Mouse (Mus musculus) liver, adult (tissue): ENCODE results near the gene Pkib.

Experiments
- GATA4 ChIP-seq: IDR thresholded peaks from 2 replicates; pipeline ENCODE4 v1.6.1; 2014; ENCODE audit warnings: mild to moderate bottlenecking, low read length; ENCODE audit not compliant: insufficient replicate concordance

Gene Pkib

GRCm38 (mm10) chr10:57631896-57632867 is at the start of gene Pkib:
Gene Pkib (plus strand): TSS chr10:57631981.
- TF ChIP-seq GATA4 = no peak

DNA sequence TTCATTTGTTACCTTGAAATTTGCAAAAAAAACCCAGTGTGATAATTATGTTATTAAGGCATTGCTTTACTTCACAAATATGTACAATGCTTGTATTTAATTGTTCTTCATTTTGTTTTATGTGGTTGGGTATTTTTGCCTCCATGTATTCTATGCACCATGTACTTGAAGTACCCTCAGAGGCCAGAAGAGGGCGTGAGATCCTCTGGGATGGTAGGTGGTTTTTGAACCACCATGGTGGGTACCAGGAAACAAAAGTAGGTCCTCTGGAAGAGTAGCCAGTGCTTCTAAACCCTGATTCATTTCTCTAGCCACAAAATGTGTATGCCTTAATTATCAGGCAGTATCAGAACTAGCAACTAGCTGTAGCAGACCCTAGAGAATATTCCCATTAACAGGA is 47.9 kb upstream of the Pkib start:
- TF ChIP-seq GATA4 = no peak

- TF ChIP-seq GATA4 = no peak
Measured at GRCm38 (mm10) chr10:57594266-57594665, 37.5 kb upstream of the Pkib start.

DNA sequence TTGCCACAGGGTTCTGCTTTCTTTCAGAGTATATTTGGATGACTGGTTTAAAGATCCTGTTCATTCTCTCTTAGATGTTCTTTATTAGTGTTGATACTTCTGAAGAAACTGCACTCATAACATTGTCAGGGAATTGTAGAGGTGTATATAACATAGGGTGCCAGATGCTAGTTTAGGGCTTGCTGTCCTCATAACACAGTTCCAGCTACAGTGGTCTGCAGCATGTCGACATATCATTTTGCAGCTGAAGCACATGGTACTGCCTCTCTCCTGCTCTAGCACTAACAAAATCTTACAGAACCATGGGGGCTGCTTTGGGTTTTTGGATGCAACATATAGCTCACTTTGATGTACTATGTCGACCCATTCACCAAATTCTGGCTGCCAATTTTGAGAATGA is 34.6 kb upstream of the Pkib start:
- no peak for TF ChIP-seq GATA4

DNA sequence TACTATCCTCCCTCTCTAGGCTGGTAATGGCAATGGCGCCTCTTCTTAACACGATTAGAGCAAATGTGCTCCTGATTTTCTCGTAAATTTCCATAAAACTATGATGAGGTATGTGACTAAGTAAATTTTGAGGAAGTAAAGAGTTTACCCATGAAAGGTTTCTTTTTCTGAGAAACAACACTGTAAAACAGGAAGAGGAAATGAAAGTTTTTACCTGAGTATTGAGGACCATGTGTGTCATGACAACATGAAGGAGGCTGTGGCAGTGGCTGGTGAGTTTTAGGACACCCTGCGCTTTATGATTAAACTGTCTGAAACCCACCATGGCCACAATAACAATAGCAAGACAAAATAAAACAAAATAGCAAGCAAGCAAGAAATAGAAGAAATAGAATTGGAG is 28.8 kb upstream of the Pkib start:
- TF ChIP-seq GATA4 = no peak

GRCm38 (mm10) chr10:57623311-57623710 is 8.5 kb upstream of the Pkib start:
- no peak for TF ChIP-seq GATA4

GRCm38 (mm10) chr10:57627773-57628172 is 4.0 kb upstream of the Pkib start:
- TF ChIP-seq GATA4 = no peak

DNA sequence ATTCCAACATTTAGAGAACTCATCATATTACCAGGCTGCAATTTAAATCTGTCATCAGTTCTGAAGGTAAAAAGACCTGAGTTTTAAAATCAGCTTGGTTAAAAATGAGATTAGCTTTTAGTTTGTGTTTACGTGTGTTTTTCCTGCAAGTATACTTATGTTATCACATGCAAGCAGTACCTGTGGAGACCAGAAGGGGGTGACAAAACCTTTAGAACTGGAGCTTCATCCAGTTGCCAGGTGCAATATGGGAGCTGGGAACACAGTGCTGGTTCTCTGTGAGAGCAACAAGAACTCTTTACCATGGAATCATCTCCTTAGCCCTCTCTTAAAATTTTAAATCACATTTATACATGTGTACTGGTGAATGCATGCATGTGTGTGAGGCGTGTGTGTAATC is 1.2 kb upstream of the Pkib start:
- TF ChIP-seq GATA4 = no peak

- TF ChIP-seq GATA4 = no peak
Measured at GRCm38 (mm10) chr10:57632868-57633240, 1.1 kb downstream of the Pkib start.

DNA sequence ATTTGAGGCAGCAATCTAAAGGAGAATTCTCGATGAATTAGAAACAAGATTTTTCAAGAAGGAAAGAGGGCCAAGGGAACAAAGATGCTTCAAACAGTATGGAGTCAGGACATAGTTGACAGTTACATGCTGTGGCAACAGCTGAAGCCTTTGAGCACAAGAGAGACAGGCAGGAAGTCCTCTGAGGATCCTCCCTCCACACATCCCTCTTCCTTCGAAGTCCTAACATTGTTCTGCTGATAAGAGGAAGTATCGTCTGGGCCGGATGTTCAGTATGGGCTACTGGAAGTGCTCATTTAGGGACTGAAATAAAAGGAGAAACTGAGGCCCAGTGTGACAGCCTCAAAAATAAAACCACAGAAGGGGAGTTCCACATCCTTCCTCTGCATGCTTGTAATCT is 5.2 kb downstream of the Pkib start:
- no peak for TF ChIP-seq GATA4

DNA sequence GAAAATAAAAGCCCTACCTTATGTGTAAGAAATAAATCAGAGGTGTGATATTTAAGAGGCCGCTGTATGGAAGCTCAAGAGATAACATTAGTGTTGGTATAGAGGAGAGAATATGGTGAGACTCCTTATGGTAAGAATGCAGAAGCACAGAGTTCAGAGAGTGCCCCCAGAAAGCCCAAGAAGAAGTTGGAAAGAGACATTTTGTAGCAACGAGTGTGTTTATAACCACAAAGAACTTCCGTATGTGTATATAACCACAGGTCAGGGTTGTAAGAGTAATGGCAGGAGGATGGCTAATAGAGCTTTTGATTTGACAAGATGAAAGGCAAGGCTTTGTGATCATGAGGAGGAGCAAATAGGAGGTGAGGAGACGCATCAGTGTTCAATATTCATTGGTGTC is 6.5 kb downstream of the Pkib start:
- TF ChIP-seq GATA4 = no peak

DNA sequence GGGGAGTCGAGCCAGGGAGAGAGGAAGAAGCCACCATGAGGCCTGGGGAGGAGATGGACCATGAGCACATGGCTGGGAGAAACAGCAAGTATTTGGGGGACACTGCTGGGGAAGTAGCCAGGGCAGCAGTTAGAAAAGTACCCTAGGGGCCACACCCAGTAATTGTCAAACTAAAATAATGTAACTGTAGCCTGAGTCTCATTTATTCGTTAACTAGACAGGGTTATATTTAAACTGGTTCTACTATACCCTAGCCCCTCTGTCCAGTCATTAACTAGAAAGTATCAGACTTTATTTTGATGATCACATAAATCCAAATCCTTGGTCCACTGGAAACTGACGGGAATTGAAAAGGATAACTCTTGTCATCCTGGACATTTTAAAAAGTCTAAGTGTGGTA is 7.8 kb downstream of the Pkib start:
- no peak for TF ChIP-seq GATA4

DNA sequence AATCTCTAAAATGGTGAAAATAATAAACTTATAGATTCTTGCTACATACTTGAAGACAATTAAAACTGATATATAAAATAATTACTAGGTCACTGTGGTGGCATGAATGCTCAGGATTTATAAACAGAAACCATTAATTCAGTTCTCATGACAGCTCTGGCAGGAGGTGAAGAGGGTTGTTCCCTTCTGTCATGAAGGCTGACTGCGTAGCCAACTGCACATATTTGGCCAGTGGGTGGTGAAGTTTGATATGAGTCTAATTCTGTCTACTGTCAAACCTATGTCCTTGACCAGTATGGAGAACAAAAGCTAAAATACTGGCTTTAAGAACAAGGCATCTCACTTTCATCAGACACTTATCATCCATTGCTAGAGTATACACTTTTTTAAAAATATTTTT is 21.5 kb downstream of the Pkib start:
- no peak for TF ChIP-seq GATA4

GRCm38 (mm10) chr10:57660505-57660904 is 28.7 kb downstream of the Pkib start:
- no peak for TF ChIP-seq GATA4

- TF ChIP-seq GATA4 = no peak
Measured at GRCm38 (mm10) chr10:57663758-57664157, 32.0 kb downstream of the Pkib start.

DNA sequence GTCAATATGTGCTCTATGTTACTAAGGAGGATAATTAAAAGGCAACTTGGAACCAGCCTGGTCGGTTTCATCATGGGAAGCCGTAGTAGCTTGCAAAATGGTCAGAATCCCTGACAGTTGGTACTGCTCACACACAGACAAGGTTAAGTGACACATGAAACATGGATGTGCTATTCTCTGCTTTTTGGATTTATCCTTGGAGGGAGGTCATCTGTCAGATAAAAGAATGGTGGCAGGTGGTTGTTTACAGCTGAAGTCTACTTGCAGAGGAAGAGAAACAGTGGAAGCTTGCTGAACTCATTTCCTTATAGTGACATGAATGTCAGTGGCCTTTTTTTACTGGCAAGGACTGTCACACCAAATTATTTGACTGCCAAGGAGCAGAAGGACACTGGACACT is 32.5 kb downstream of the Pkib start:
- TF ChIP-seq GATA4 = no peak

DNA sequence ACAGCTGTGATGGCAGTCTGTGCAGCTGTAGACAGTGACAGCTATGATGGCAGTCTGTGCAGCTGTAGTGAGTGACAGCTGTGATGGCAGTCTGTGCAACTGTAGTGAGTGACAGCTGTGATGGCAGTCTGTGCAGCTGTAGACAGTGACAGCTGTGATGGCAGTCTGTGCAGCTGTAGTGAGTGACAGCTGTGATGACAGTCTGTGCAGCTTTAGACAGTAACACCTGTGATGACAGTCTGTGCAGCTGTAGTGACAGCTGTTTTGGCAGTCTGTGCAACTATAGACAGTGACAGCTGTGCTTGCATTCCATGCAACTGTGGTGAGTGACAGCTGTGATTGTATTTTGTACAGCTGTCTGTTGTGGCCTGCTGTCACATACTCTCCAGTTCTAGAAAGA is 44.0 kb downstream of the Pkib start:
- TF ChIP-seq GATA4 = no peak
